Mouse (Mus musculus): ENCODE results near the gene Olfr1258. TPM values are rescaled to one million over a fixed set of nuclear protein-coding genes. Genes with fewer than 3 reads are reported as not detected.
"Not testable (repeated sequence)": the region's sequence is repeated elsewhere in the genome, so short reads cannot be mapped to it uniquely, and the experiment has no call there.

Olfr1258 gene
- total RNA-seq (2017) = not detected in 2 replicates

DNA sequence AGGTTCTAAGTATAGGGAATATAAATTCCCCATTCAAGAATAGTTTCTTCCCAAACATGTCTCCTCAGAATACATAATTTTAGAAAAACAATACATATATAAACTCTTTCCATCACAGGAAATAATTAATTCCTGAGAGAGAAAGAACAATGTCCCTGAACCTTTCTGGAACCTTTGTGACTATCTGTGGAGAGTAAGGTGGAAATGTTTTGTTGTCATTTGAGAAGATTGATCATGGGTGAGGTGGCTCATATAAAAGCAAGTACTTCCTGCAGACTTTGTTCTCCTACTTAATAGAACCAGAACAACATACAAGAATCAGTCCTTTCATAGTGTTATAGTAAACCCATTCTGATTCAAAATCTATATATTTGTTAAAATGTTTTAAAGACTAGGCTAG, at the start of gene Olfr1258:
Gene Olfr1258, plus strand, starts transcription at position 301 of the 400 bp plus-strand sequence.
- no peak for ATAC-seq (replicated peaks in 1 of 2; ENCODE audit: insufficient read depth in 1 of 2, low FRiP score in 2 of 2, low TSS enrichment in 1 of 2, low read depth in 1 of 2, poor library complexity in 2 of 2, severe bottlenecking in 2 of 2)

DNA sequence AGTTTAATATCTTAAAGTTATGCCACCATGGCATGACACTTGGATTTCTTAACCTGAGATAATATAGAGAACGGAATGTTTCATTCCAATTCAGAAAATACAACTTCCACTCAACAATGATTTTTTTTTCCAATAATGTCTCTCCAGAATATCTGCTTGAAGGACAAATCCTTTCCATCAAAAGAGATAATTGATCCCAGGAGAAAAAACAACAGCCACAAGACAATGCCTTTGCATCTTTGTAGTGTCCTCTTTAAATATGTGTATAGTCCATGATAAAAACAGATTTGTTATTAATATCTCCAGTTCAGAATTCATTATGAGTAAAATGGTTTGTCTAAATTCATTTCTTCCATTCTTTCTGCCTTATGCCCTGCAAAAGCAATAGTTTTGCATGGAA, 49.0 kb upstream of the Olfr1258 start, which contains the start of gene Olfr1257:
Gene Olfr1257, plus strand, starts transcription at position 301 of the 400 bp plus-strand sequence.
- ATAC-seq (replicated peaks in 1 of 2; ENCODE audit: insufficient read depth in 1 of 2, low FRiP score in 2 of 2, low TSS enrichment in 1 of 2, low read depth in 1 of 2, poor library complexity in 2 of 2, severe bottlenecking in 2 of 2) = no peak

DNA sequence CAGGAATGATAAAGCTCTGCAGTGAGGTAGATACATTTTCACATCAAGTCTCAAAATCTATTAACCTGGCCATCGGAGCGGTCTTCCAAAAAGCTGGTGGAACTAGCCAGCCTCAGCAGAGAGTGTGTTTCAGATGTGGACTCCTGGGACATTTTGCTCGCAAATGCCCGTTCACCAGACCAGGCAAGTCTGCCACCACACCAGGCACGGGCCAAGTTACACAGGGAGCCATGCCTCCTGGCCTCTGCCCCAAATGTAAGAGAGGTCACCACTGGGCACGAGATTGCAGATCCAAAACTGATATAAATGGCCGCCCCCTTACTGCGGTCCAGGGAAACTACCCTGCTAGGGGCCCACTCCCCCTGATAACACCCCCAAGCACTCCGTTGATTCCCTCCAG, 14.5 kb upstream of the Olfr1258 start:
- not testable (repeated sequence) for ATAC-seq (replicated peaks in 1 of 2; ENCODE audit: insufficient read depth in 1 of 2, low FRiP score in 2 of 2, low TSS enrichment in 1 of 2, low read depth in 1 of 2, poor library complexity in 2 of 2, severe bottlenecking in 2 of 2)

DNA sequence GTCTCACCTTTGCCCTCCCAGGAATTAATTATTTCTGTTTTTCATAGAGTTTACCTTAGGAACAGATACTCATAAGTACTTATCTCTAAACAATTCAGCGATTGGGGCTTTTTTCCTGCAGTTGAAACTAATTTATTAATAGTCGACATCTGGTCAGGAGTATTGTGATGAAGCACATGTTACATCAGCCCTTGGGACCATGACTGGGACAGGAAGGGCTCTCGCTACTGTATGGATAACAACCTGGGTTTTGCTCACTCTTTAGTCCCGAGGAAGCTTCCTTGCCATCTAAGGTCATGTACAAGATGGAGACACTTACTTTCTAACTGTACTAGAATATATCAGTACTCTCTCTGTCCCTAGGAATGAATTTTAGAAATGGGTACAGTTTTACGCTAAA, 21.5 kb downstream of the Olfr1258 start, which contains the start of gene Olfr1259:
Gene Olfr1259, minus strand, starts transcription at position 101 of the 400 bp plus-strand sequence.
- ATAC-seq (replicated peaks in 1 of 2; ENCODE audit: insufficient read depth in 1 of 2, low FRiP score in 2 of 2, low TSS enrichment in 1 of 2, low read depth in 1 of 2, poor library complexity in 2 of 2, severe bottlenecking in 2 of 2) = no peak

DNA sequence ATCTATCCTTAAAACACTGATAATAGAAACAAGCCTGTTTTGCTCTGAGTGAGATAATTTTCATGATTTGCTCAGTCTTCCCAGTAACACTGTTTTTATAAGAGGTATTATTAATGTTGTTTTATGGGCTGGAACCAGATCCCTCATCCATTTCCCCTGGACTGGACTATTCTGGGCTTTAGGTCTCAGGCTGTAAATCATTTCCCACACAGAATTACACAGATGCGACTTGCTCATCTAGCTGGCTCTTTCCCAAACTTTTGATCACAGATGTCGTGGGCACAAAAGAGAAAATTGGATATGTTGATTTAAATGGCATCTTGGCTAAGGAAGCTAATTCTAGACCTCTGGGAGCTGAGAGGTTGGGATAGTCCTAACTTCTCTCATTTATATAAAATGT, 47.1 kb downstream of the Olfr1258 start, which contains the start of gene Olfr1260:
Gene Olfr1260, plus strand, starts transcription at position 157 of the 400 bp plus-strand sequence.
- ATAC-seq (replicated peaks in 1 of 2; ENCODE audit: insufficient read depth in 1 of 2, low FRiP score in 2 of 2, low TSS enrichment in 1 of 2, low read depth in 1 of 2, poor library complexity in 2 of 2, severe bottlenecking in 2 of 2) = no peak

DNA sequence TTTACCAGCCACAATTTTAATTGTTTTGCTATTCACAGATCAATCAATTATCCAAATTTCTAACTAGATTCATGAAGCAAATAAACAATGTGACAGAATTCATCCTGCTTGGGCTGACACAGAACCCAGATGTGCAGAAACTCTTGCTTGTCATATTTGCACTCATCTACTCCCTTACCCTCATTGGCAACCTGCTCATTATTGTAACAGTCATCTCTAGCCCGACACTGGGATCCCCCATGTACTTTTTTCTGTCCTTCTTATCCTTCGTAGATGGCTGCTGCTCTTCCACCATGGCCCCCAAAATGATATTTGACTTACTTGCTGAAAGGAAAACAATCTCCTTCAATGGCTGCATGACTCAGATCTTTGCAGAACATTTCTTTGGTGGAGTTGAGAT, 50.6 kb downstream of the Olfr1258 start:
- ATAC-seq (replicated peaks in 1 of 2; ENCODE audit: insufficient read depth in 1 of 2, low FRiP score in 2 of 2, low TSS enrichment in 1 of 2, low read depth in 1 of 2, poor library complexity in 2 of 2, severe bottlenecking in 2 of 2) = no peak

Other genes with a start within 250 kb of the Olfr1258 start
- gene Olfr1252, start 202.3 kb upstream of the Olfr1258 start, total RNA-seq (2017) = not detected in 2 replicates
- not detected in 2 replicates for gene Olfr1253, start 170.2 kb upstream of the Olfr1258 start, total RNA-seq (2017)
- gene Olfr1254, start 133.7 kb upstream of the Olfr1258 start, total RNA-seq (2017) = not detected in 2 replicates
- gene Olfr1255, start 115.3 kb upstream of the Olfr1258 start, total RNA-seq (2017) = not detected in 2 replicates
- 0.06 TPM in 1 of 2 replicates, not detected in the other for gene Olfr1256, start 85.8 kb upstream of the Olfr1258 start, total RNA-seq (2017)
- not detected in 2 replicates for gene Olfr48, start 79.1 kb upstream of the Olfr1258 start, total RNA-seq (2017)
- gene Olfr1257, start 48.9 kb upstream of the Olfr1258 start, total RNA-seq (2017) = not detected in 2 replicates
- gene Olfr1259, start 21.4 kb downstream of the Olfr1258 start, total RNA-seq (2017) = not detected in 2 replicates
- gene Olfr1260, start 47.0 kb downstream of the Olfr1258 start, total RNA-seq (2017) = not detected in 2 replicates
- gene Olfr1261, start 63.9 kb downstream of the Olfr1258 start, total RNA-seq (2017) = not detected in 2 replicates
- gene Olfr1262, start 72.8 kb downstream of the Olfr1258 start, total RNA-seq (2017) = not detected in 2 replicates
- not detected in 2 replicates for gene Olfr1263, start 84.8 kb downstream of the Olfr1258 start, total RNA-seq (2017)
- not detected in 2 replicates for gene Olfr1264, start 98.3 kb downstream of the Olfr1258 start, total RNA-seq (2017)
- not detected in 2 replicates for gene Olfr1265, start 108.0 kb downstream of the Olfr1258 start, total RNA-seq (2017)
- not detected in 2 replicates for gene Olfr140, start 136.3 kb downstream of the Olfr1258 start, total RNA-seq (2017)
- gene Olfr1269, start 194.1 kb downstream of the Olfr1258 start, total RNA-seq (2017) = not detected in 2 replicates
- not detected in 2 replicates for gene Olfr32, start 215.0 kb downstream of the Olfr1258 start, total RNA-seq (2017)
- gene Olfr1270, start 225.8 kb downstream of the Olfr1258 start, total RNA-seq (2017) = not detected in 2 replicates

Measured in hematopoietic stem cell, adult 5-6 weeks (primary cell).